Mouse (Mus musculus) megakaryocyte, embryonic 14.5 days (primary cell): ENCODE measurements around the gene Hist1h2bm.

ENCODE experiments used
- FLI1 ChIP-seq: IDR thresholded peaks from 2 replicates; pipeline ENCODE4 v1.6.1; 2012; ENCODE audit warnings: low read length, inconsistent platforms, mixed read lengths
- GATA1 ChIP-seq: IDR thresholded peaks from 3 replicates; pipeline ENCODE4 v1.6.1; 2012; ENCODE audit warnings: mixed read lengths, low read length, inconsistent platforms, borderline replicate concordance

DNA sequence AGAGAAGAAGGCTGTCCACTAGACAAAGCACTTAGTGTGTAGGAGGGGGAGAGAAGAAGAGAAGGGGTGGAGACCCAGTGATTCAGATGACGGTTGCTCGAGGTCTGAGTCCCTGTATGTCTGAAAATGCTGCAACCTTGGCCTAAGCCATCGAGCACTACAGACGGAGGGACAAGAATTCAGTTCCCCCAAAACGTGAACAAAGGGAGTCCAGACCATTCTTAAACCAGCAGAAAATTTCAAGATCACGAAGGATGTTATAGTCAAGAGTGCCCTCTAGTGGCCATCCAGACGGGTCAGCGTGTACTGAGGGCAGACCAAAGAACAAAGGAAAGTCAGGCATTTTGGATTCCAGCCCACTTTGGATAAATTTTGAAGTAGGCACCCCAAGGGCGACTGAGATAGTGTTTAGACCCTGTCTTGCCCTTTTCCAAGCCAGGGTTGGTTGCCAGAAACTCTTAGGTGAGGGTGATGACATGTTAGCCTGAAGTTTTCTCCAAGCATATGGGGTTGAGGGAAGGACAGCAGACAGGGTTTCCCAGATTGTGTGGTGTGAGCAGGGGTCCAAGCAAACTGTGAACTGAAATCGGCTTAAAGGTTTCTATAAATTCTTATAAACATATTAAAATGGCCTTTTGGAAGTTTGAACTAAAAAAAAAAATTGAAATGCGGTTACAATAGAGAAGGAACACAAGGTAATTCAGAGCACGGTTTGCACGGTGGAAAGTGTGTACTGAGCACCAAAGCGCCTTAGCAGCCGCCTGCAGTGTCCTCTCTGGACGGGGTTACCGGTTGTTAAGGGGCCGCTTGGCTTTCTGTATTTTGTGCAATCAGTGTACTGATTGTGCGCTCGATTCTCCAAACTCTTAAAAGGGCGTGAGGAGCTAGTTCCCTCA lies 12.4 kb downstream of the Hist1h2bm start:
- TF ChIP-seq GATA1 (no peak), FLI1 (no peak)
